Mouse (Mus musculus) ES-E14 (cell line): ENCODE results near the gene Mmd.

Experiments used
- CHD2 ChIP-seq: IDR thresholded peaks from 2 replicates; pipeline ENCODE4 v1.6.1; 2014; ENCODE audit warnings: mild to moderate bottlenecking, low read depth, low read length, inconsistent platforms
- HCFC1 ChIP-seq: IDR thresholded peaks from 2 replicates; pipeline ENCODE4 v1.6.1; 2012; ENCODE audit warnings: low read length, inconsistent platforms, borderline replicate concordance; ENCODE audit not compliant: insufficient read depth
- ZC3H11A ChIP-seq: IDR thresholded peaks from 2 replicates; pipeline ENCODE4 v1.6.1; 2012; ENCODE audit warnings: low read depth, mild to moderate bottlenecking, inconsistent platforms, low read length, borderline replicate concordance

GRCm38 (mm10) chr11:90259071-90259470 is 9.8 kb downstream of the Mmd start:
- TF ChIP-seq ZC3H11A (no peak), CHD2 (no peak), HCFC1 (no peak)
